Mouse (Mus musculus): Measurements from ENCODE around the gene Zfp385b.

Zfp385b gene

GRCm38 (mm10) chr2:77379907-77380306 is 439.5 kb downstream of the Zfp385b start:
- no peak for DNase-seq (ENCODE audit: low spot score)

- no peak for DNase-seq (ENCODE audit: low spot score)
Observed at GRCm38 (mm10) chr2:77379332-77379731, 440.1 kb downstream of the Zfp385b start.

- DNase-seq (ENCODE audit: low spot score), result no peak
Observed at GRCm38 (mm10) chr2:77376823-77377222, 442.6 kb downstream of the Zfp385b start.

- DNase-seq (ENCODE audit: low spot score), result no peak
Observed at GRCm38 (mm10) chr2:77375155-77375554, 444.3 kb downstream of the Zfp385b start.

GRCm38 (mm10) chr2:77369174-77369573 is 450.3 kb downstream of the Zfp385b start:
- no peak for DNase-seq (ENCODE audit: low spot score)

Data from urinary bladder, postnatal 14 days (tissue).